Mouse (Mus musculus): ENCODE measurements around the gene Actl10.

Actl10 gene

GRCm38 (mm10) chr2:154551927-154552326 is 351 bp downstream of the Actl10 start:
- WGBS = 52% methylated on average over 21 of the region's 21 CpGs

- 18% methylated on average over 27 of the region's 27 CpGs for WGBS
These were observed 890 bp downstream of the Actl10 start for GRCm38 (mm10) chr2:154552424-154552907.

GRCm38 (mm10) chr2:154555235-154555634 is 3.7 kb downstream of the Actl10 start:
- WGBS = 34% methylated on average over 6 of the region's 6 CpGs

- WGBS = 40% methylated on average over 5 of the region's 5 CpGs
These were observed 5.7 kb downstream of the Actl10 start for GRCm38 (mm10) chr2:154557184-154557832.

GRCm38 (mm10) chr2:154558264-154559039 is 6.9 kb downstream of the Actl10 start, which contains the start of gene Necab3:
Gene Necab3 (minus strand): TSS chr2:154558890.
- WGBS = 8% methylated on average over 33 of the region's 34 CpGs

GRCm38 (mm10) chr2:154563612-154564170 is 12.1 kb downstream of the Actl10 start:
- 94% methylated on average over 22 of the region's 22 CpGs for WGBS

GRCm38 (mm10) chr2:154565562-154565961 is 14.0 kb downstream of the Actl10 start:
- WGBS = 75% methylated on average over 3 of the region's 3 CpGs

- WGBS = 79% methylated on average over 8 of the region's 8 CpGs
These were observed 15.1 kb downstream of the Actl10 start for GRCm38 (mm10) chr2:154566641-154567040.

GRCm38 (mm10) chr2:154567766-154568165 is 16.2 kb downstream of the Actl10 start:
- 87% methylated on average over 2 of the region's 2 CpGs for WGBS

- 43% methylated on average over 10 of the region's 10 CpGs for WGBS
These were observed 16.9 kb downstream of the Actl10 start for GRCm38 (mm10) chr2:154568329-154569070.

- WGBS = 1% methylated on average over 65 of the region's 70 CpGs
These were observed 17.6 kb downstream of the Actl10 start for GRCm38 (mm10) chr2:154569071-154569748.

GRCm38 (mm10) chr2:154569836-154570286 is 18.3 kb downstream of the Actl10 start, which contains the start of gene E2f1:
Gene E2f1 (minus strand): TSS chr2:154569892.
- WGBS = under 1% methylated on average over 42 of the region's 44 CpGs

GRCm38 (mm10) chr2:154570666-154571065 is 19.1 kb downstream of the Actl10 start:
- 69% methylated on average over 4 of the region's 4 CpGs for WGBS

- 90% methylated on average over 4 of the region's 4 CpGs for WGBS
These were observed 19.7 kb downstream of the Actl10 start for GRCm38 (mm10) chr2:154571266-154571665.

- WGBS = 61% methylated on average over 8 of the region's 8 CpGs
These were observed 20.4 kb downstream of the Actl10 start for GRCm38 (mm10) chr2:154571976-154572375.

- 83% methylated on average over 3 of the region's 3 CpGs for WGBS
These were observed 21.4 kb downstream of the Actl10 start for GRCm38 (mm10) chr2:154572996-154573395.

- WGBS = 65% methylated on average over 7 of the region's 7 CpGs
These were observed 22.7 kb downstream of the Actl10 start for GRCm38 (mm10) chr2:154574271-154574670.

- WGBS = 66% methylated on average over 12 of the region's 12 CpGs
These were observed 25.5 kb downstream of the Actl10 start for GRCm38 (mm10) chr2:154576876-154577743.

GRCm38 (mm10) chr2:154577744-154578067 is 26.1 kb downstream of the Actl10 start:
- 92% methylated on average over 6 of the region's 6 CpGs for WGBS

GRCm38 (mm10) chr2:154580586-154580985 is 29.0 kb downstream of the Actl10 start:
- WGBS = 50% methylated on average over 8 of the region's 8 CpGs
